Mouse (Mus musculus): Measurements from ENCODE around the gene Bace2. TPM values are rescaled to one million over a fixed set of nuclear protein-coding genes. Genes with fewer than 3 reads are reported as not detected.

The Bace2 gene
- 1.0 and 2.1 TPM in 2 replicates for polyA plus RNA-seq (2015; fragmentation: Nextera tagmentation; extraction: Ambion mirVana)

DNA sequence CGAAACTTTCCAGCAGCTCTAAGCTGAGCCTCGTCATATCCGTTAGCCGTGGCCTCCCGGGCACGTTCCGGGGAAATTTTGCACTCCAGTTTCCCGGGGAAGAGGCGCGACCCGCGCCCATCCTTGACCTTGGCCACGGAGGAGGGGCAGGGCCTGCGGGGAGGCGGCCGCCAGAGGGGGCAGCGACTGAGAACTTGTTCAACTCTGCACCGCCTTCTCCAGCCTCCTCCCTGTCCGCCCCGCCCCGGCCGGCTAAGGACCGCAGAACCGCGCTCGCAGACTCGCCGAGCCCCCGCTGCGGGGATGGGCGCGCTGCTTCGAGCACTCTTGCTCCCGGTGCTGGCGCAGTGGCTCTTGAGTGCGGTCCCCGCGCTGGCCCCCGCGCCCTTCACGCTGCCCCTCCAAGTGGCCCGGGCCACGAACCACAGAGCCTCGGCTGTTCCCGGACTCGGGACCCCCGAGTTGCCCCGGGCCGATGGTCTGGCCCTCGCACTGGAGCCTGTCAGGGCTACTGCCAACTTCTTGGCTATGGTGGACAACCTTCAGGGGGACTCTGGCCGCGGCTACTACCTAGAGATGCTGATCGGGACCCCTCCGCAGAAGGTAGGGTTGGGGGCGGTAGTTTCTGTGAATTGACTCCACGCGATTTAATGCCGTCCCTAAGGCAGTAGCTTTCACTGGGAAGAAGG is at the start of gene Bace2:
Gene Bace2, plus strand, starts transcription at position 244 of the 689 bp plus-strand sequence.
- H3K9ac ChIP-seq (replicated peaks): peak within 1 kb of the TSS; percentile 38
- peak within 1 kb of the TSS; percentile 98 for H3K4me2 ChIP-seq (replicated peaks)
- peaks cover 23% of the 10 kb centered on the region for H3K4me1 ChIP-seq
- no peak within 1 kb of the TSS for H3K27ac ChIP-seq (replicated peaks)
- no peaks in the 10 kb centered on the region for H3K9me3 ChIP-seq
- H3K4me3 ChIP-seq: peak within 1 kb of the TSS; percentile 48
- H3K27me3 ChIP-seq: peaks cover 13% of the 10 kb centered on the region; the same call in 1 of the 2 replicates
- no peaks in the 10 kb centered on the region for H3K36me3 ChIP-seq
- ATAC-seq (replicated peaks): peak; percentile 68
- WGBS: under 1% methylated on average over 58 of the region's 58 CpGs

DNA sequence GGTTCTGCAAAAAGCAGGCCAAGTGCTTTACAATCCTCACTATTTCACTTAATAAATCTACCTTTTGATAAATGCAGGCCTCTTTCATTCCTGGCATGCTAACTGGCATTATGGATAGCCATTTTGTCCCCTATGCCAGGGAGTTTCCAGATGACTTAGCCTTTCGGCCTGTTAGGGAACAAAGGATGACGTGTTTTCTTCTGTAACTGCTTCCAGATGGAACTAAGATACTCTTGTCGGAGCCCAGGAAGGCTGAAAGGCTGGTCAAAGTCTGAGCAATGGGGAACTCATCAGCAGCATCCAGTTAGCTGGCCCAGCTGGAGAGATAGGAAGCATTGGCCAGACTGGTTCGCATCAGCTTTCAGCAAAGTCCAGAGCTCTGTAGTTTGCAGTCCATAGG is 48.9 kb upstream of the Bace2 start:
- Histone ChIP-seq H3K9me3 (no peaks in the 10 kb centered on the region), H3K4me3 (no peak overlapping the region), H3K9ac (replicated peaks) (no peak overlapping the region), H3K27ac (replicated peaks) (no peak overlapping the region), H3K4me2 (replicated peaks) (no peak overlapping the region), H3K36me3 (no peaks in the 10 kb centered on the region), H3K27me3 (no peaks in the 10 kb centered on the region), H3K4me1 (no peaks in the 10 kb centered on the region)
- 53% methylated on average over 4 of the region's 4 CpGs for WGBS
- no peak for ATAC-seq (replicated peaks)

GRCm38 (mm10) chr16:97309796-97310569 is 46.6 kb upstream of the Bace2 start:
- WGBS: 77% methylated on average over 4 of the region's 4 CpGs
- Histone ChIP-seq H3K9me3 (no peaks in the 10 kb centered on the region), H3K4me2 (replicated peaks) (no peak overlapping the region), H3K4me1 (no peaks in the 10 kb centered on the region), H3K27me3 (no peaks in the 10 kb centered on the region), H3K9ac (replicated peaks) (no peak overlapping the region), H3K27ac (replicated peaks) (no peak overlapping the region), H3K36me3 (no peaks in the 10 kb centered on the region), H3K4me3 (no peak overlapping the region)
- ATAC-seq (replicated peaks): no peak

DNA sequence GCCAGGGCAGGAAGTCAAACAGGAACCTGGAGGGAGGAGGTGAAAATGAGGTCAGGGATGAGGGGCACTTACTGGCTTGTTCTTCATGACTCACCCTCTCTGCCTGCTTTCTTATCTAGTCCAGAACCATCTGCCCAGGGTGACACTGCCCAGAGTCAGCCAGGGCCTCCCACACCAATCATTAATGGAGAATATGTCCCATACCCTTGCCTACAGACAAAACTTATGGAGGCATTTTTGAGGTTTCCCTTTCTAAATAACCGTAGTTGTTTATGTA is 46.0 kb upstream of the Bace2 start:
- 100% methylated on average over 1 of the region's 1 CpGs for WGBS
- H3K27ac ChIP-seq (replicated peaks): no peak overlapping the region
- H3K4me2 ChIP-seq (replicated peaks): no peak overlapping the region
- no peak overlapping the region for H3K9ac ChIP-seq (replicated peaks)
- H3K4me1 ChIP-seq: no peaks in the 10 kb centered on the region
- no peak for ATAC-seq (replicated peaks)
- H3K4me3 ChIP-seq: no peak overlapping the region
- no peaks in the 10 kb centered on the region for H3K36me3 ChIP-seq
- H3K9me3 ChIP-seq: no peaks in the 10 kb centered on the region
- no peaks in the 10 kb centered on the region for H3K27me3 ChIP-seq

GRCm38 (mm10) chr16:97312960-97313686 is 43.4 kb upstream of the Bace2 start:
- H3K4me2 ChIP-seq (replicated peaks): no peak overlapping the region
- 28% methylated on average over 10 of the region's 10 CpGs for WGBS
- no peak overlapping the region for H3K4me3 ChIP-seq
- ATAC-seq (replicated peaks): peak; percentile 78
- no peak overlapping the region for H3K27ac ChIP-seq (replicated peaks)
- no peak overlapping the region for H3K9ac ChIP-seq (replicated peaks)
- no peaks in the 10 kb centered on the region for H3K4me1 ChIP-seq
- no peaks in the 10 kb centered on the region for H3K36me3 ChIP-seq
- no peaks in the 10 kb centered on the region for H3K27me3 ChIP-seq
- H3K9me3 ChIP-seq: no peaks in the 10 kb centered on the region

- no peak for ATAC-seq (replicated peaks)
- WGBS: 90% methylated on average over 3 of the region's 3 CpGs
- Histone ChIP-seq H3K4me1 (no peaks in the 10 kb centered on the region), H3K27me3 (no peaks in the 10 kb centered on the region), H3K4me2 (replicated peaks) (no peak overlapping the region), H3K27ac (replicated peaks) (no peak overlapping the region), H3K4me3 (no peak overlapping the region), H3K36me3 (no peaks in the 10 kb centered on the region), H3K9ac (replicated peaks) (no peak overlapping the region), H3K9me3 (no peaks in the 10 kb centered on the region)
Observed at GRCm38 (mm10) chr16:97321576-97321975, 35.0 kb upstream of the Bace2 start.

GRCm38 (mm10) chr16:97322604-97323003 is 33.9 kb upstream of the Bace2 start:
- Histone ChIP-seq H3K36me3 (no peaks in the 10 kb centered on the region), H3K4me3 (no peak overlapping the region), H3K27ac (replicated peaks) (no peak overlapping the region), H3K9me3 (no peaks in the 10 kb centered on the region), H3K27me3 (no peaks in the 10 kb centered on the region), H3K4me1 (no peaks in the 10 kb centered on the region), H3K9ac (replicated peaks) (no peak overlapping the region), H3K4me2 (replicated peaks) (no peak overlapping the region)
- ATAC-seq (replicated peaks): no peak

GRCm38 (mm10) chr16:97325975-97326374 is 30.6 kb upstream of the Bace2 start:
- H3K9ac ChIP-seq (replicated peaks): no peak overlapping the region
- H3K27ac ChIP-seq (replicated peaks): no peak overlapping the region
- H3K9me3 ChIP-seq: no peaks in the 10 kb centered on the region
- no peak overlapping the region for H3K4me2 ChIP-seq (replicated peaks)
- H3K27me3 ChIP-seq: no peaks in the 10 kb centered on the region
- no peak for ATAC-seq (replicated peaks)
- 41% methylated on average over 8 of the region's 8 CpGs for WGBS
- no peaks in the 10 kb centered on the region for H3K36me3 ChIP-seq
- no peak overlapping the region for H3K4me3 ChIP-seq
- no peaks in the 10 kb centered on the region for H3K4me1 ChIP-seq

- Histone ChIP-seq H3K9me3 (no peaks in the 10 kb centered on the region), H3K27me3 (no peaks in the 10 kb centered on the region), H3K36me3 (no peaks in the 10 kb centered on the region), H3K4me2 (replicated peaks) (no peak overlapping the region), H3K27ac (replicated peaks) (no peak overlapping the region), H3K9ac (replicated peaks) (no peak overlapping the region), H3K4me3 (no peak overlapping the region), H3K4me1 (no peaks in the 10 kb centered on the region)
- ATAC-seq (replicated peaks): no peak
- WGBS: 87% methylated on average over 2 of the region's 2 CpGs
Observed at GRCm38 (mm10) chr16:97328602-97329001, 27.9 kb upstream of the Bace2 start.

GRCm38 (mm10) chr16:97353013-97353412 is 3.5 kb upstream of the Bace2 start:
- Histone ChIP-seq H3K27ac (replicated peaks) (no peak overlapping the region), H3K4me2 (replicated peaks) (no peak overlapping the region), H3K4me3 (no peak overlapping the region), H3K36me3 (no peaks in the 10 kb centered on the region), H3K9ac (replicated peaks) (no peak overlapping the region), H3K4me1 (peaks cover 22% of the 10 kb centered on the region), H3K9me3 (no peaks in the 10 kb centered on the region), H3K27me3 (peaks cover 8% of the 10 kb centered on the region; the same call in 1 of the 2 replicates)
- ATAC-seq (replicated peaks): no peak
- 94% methylated on average over 2 of the region's 2 CpGs for whole genome bisulfite sequencing

DNA sequence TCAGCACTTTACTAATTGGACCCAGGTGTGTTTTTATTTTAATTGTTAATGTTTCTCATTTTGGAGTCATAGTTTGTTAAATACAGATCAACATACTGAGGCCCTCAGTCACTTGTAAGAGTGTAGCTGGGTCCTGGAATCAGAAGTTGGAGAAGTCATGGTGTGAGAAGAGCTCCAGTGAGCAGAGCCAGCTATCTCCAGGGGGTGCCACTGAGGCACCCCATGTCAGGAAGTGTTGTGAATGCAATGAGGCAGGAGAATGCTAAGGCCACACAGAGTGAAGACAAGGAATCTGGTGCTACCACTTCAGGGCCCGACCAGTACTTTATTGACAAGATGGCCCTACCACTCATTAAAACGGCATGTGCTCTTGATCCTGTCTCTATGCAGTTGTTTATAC is 1.9 kb upstream of the Bace2 start:
- no peak overlapping the region for H3K4me2 ChIP-seq (replicated peaks)
- no peak overlapping the region for H3K4me3 ChIP-seq
- H3K36me3 ChIP-seq: no peaks in the 10 kb centered on the region
- H3K9ac ChIP-seq (replicated peaks): no peak overlapping the region
- 73% methylated on average over 2 of the region's 2 CpGs for WGBS
- H3K27ac ChIP-seq (replicated peaks): no peak overlapping the region
- peaks cover 23% of the 10 kb centered on the region for H3K4me1 ChIP-seq
- H3K27me3 ChIP-seq: peaks cover 13% of the 10 kb centered on the region; the same call in 1 of the 2 replicates
- no peaks in the 10 kb centered on the region for H3K9me3 ChIP-seq
- no peak for ATAC-seq (replicated peaks)

- no peak overlapping the region for H3K27ac ChIP-seq (replicated peaks)
- peaks cover 23% of the 10 kb centered on the region for H3K4me1 ChIP-seq
- H3K36me3 ChIP-seq: no peaks in the 10 kb centered on the region
- WGBS: under 1% methylated on average over 25 of the region's 25 CpGs
- peak; percentile 78 for ATAC-seq (replicated peaks)
- H3K9ac ChIP-seq (replicated peaks): peak overlapping the region; percentile 38
- H3K27me3 ChIP-seq: peaks cover 13% of the 10 kb centered on the region; the same call in 1 of the 2 replicates
- no peaks in the 10 kb centered on the region for H3K9me3 ChIP-seq
- peak overlapping the region; percentile 98 for H3K4me2 ChIP-seq (replicated peaks)
- peak overlapping the region; percentile 48 for H3K4me3 ChIP-seq
Observed at GRCm38 (mm10) chr16:97357188-97357821, 763 bp downstream of the Bace2 start.
